Mouse (Mus musculus): ENCODE measurements at regions not wholly inside any gene's neighbourhood (a gene's known extent, or its start where the extent isn't known, plus 50 kb on each side); places are given as distances from the start of the nearest gene placed in this dataset.

GRCm38 (mm10) chr7:98768460-98768859 is 65.6 kb downstream of the Thap12 start:
- DNase-seq (ENCODE audit: low read depth, low spot score), result no peak
- 81% methylated on average over 2 of the region's 2 CpGs for WGBS

DNA sequence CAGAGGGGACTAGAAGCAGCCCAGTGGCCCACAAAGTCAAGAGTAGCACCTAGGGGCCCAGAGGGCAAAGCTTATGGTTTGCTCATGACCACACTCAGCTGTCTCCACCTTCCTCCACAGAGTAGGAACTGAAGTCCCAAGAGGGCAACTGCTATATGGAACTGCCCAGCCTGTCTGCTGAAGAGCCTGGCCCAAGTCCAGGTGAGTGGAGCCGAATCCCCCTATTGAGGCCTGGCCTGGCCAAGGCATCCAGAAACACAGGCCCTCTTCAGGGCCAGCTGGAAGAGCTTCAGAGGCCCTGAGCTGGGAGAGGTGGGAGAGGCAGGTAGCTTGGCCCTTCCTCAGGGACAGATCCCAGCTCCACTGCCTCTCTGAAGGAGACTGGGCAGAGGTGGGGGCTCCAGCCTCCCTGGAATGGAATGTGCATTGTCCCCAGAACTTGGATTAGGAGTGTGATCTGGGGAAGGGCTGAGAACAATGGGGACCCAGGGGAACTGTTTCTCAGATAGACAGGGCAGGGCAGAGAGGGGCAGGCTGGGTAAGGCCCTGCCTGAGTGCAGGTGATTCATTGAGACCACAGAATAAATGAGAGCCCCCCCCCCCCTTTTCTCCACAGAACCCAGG is 65.7 kb upstream of the Wnt11 start:
- WGBS, result 30% methylated on average over 1 of the region's 1 CpGs
- DNase-seq (ENCODE audit: low read depth, low spot score), result no peak

- DNase-seq (ENCODE audit: low read depth, low spot score), result no peak
- 19% methylated on average over 8 of the region's 8 CpGs for WGBS
Measured at GRCm38 (mm10) chr7:98770257-98770890, 64.5 kb upstream of the Wnt11 start.

- DNase-seq (ENCODE audit: low read depth, low spot score), result no peak
- 61% methylated on average over 7 of the region's 7 CpGs for WGBS
Measured at GRCm38 (mm10) chr7:98771134-98771775, 63.7 kb upstream of the Wnt11 start.

GRCm38 (mm10) chr7:98774597-98774996 is 60.3 kb upstream of the Wnt11 start:
- DNase-seq (ENCODE audit: low read depth, low spot score), result no peak
- 67% methylated on average over 4 of the region's 4 CpGs for WGBS

- DNase-seq (ENCODE audit: low read depth, low spot score), result no peak
- 78% methylated on average over 8 of the region's 8 CpGs for WGBS
Measured at GRCm38 (mm10) chr7:98775031-98775430, 59.9 kb upstream of the Wnt11 start.

DNA sequence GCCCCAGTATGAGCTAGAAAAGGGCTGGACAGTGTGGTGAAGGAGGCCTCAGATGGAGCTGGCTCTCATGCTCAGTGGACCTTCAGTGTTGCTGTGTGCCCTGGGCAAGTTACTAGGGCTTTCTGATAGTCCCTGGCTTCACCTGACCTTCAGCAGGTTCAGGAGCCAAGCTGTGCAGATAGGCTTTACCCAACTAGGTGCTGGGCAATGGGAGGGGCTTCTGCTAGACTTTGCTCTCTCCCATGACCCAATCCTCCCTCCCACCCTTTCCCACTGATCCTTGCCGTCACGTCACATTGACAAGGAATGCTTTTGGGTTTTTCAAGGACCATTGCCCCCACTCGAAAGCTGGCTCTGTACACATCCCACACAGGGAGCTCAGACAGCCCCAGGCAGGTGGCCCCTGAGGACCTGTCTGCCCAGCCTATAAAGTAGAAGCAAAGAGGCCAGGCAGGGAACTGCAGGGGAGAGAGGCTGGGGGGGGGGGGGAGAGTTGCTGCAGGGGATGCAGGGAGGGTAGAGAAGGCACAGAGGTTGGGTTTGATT is 57.5 kb upstream of the Wnt11 start:
- no peak for DNase-seq (ENCODE audit: low read depth, low spot score)
- WGBS, result 73% methylated on average over 3 of the region's 3 CpGs

DNA sequence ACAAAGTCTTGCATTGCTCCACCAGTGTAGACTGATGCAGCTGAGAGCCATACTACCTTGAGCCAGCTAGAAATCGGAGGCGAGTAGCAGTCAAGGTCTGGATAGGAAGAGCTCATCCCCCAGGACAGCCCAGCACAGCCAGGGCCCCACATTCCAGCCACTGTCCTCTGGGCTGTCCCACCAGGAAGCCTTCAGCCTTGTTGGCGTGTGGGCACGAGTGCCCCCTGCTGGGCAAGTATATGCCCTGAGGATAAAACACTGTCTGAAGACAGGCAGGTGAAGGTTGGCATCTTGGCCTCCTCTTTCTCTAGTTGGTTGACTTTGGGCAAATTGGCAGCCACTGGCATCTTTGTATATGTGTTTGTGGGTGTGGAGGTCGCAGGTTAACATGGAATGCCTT is 56.0 kb upstream of the Wnt11 start:
- 27% methylated on average over 5 of the region's 5 CpGs for WGBS
- peak; percentile 21 for DNase-seq (ENCODE audit: low read depth, low spot score)

GRCm38 (mm10) chr7:98783521-98783920 is 51.4 kb upstream of the Wnt11 start:
- DNase-seq (ENCODE audit: low read depth, low spot score), result no peak
- WGBS, result 64% methylated on average over 5 of the region's 5 CpGs

DNA sequence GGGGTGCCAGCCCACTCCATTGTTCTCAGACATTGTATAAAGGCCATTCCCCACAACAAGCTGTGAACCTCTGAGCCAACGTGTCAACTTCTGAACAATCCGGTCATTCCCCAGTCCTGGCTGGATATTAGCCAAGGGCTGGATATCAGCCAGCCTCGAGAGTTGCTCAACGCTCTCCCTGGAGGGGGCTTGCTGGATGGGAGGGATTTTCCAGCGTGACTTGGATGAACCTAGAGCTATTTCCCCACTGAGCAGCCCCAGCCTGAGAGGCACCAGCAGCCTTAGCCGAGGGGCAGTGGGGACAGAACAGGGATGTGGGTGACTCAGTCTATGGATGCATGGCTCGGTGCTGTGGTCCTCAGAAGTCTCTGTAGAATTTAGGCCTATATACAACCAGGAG is 51.0 kb upstream of the Wnt11 start:
- 47% methylated on average over 7 of the region's 7 CpGs for WGBS
- no peak for DNase-seq (ENCODE audit: low read depth, low spot score)

DNA sequence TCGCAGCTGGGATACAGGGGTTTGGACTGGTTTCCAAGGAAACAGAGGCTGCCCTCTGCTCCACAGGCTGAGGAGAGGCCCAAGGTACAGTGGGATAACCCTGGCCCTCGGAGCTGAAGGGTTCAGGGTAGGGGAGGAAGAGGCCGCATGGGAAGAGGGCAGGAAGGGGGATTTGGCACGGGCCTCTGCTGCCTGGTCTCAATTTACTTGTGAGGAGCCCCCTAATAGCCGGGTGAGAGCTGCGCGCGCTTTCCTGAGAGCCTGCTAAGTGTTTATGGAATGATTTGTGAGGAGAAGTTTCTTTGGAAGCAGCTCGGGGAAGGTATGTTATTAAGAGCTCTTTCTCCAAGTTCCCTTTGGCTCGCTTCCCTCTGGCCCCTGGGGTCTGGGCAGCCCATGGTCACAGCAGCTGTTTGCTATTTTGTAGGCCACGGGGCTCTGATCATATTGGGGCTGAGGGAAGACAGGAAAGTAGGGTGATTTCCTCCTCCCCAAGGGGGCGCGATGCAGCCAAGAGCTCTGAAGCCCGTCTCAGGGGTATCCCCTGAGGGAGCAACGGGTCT is 50.5 kb upstream of the Wnt11 start:
- DNase-seq (ENCODE audit: low read depth, low spot score), result no peak
- 60% methylated on average over 15 of the region's 15 CpGs for WGBS

Data from large intestine, adult 2 months (tissue).